Mouse (Mus musculus) lung, embryonic 14.5 days (tissue): ENCODE data around the gene Oas1e. TPM values are rescaled to one million over a fixed set of nuclear protein-coding genes. Genes with fewer than 3 reads are reported as not detected.

Source experiments
- ATAC-seq: fragments of 200-750 bp; cut with Nextera tagmentation; 2 replicates; pipeline ENCODE4 v1.8.0; 2017; ENCODE audit warnings: mild to moderate bottlenecking, moderate TSS enrichment, moderate library complexity; ENCODE audit not compliant: insufficient read depth
- DNase-seq: peaks from one replicate; pipeline ENCODE4 v3.0.0-alpha.2; 2015
- H3K27ac ChIP-seq: fragments of 300-500 bp; sonication (generic); 2 replicates; pipeline ENCODE4 v1.5.1; 2014; ENCODE audit warnings: low read depth, mild to moderate bottlenecking, moderate library complexity
- H3K27me3 ChIP-seq: fragments of 300-500 bp; sonication (generic); 2 replicates; pipeline ENCODE4 v1.6.1; 2014; ENCODE audit warnings: low read length, control low read depth; ENCODE audit not compliant: insufficient read depth
- H3K36me3 ChIP-seq: fragments of 300-500 bp; sonication (generic); 2 replicates; pipeline ENCODE4 v1.6.1; 2014; ENCODE audit warnings: control low read depth; ENCODE audit not compliant: insufficient read depth
- H3K4me1 ChIP-seq: fragments of 300-500 bp; sonication (generic); 2 replicates; pipeline ENCODE4 v1.6.1; 2014; ENCODE audit warnings: antibody characterized with exemption, control low read depth; ENCODE audit not compliant: insufficient read depth
- H3K4me2 ChIP-seq: fragments of 300-500 bp; sonication (generic); 2 replicates; pipeline ENCODE4 v1.6.1; 2014; ENCODE audit warnings: mild to moderate bottlenecking
- H3K4me3 ChIP-seq: fragments of 300-500 bp; sonication (generic); 2 replicates; pipeline ENCODE4 v1.5.1; 2014; ENCODE audit warnings: low read depth, low read length
- H3K9ac ChIP-seq: fragments of 300-500 bp; sonication (generic); 2 replicates; pipeline ENCODE4 v1.6.1; 2014
- H3K9me3 ChIP-seq: fragments of 300-500 bp; sonication (generic); 2 replicates; pipeline ENCODE4 v1.6.1; 2016; ENCODE audit warnings: low read depth, low read length, control low read depth
- CTCF ChIP-seq: IDR thresholded peaks from 2 replicates; pipeline ENCODE4 v1.5.1; 2016; ENCODE audit warnings: antibody characterized with exemption, low read depth
- WGBS: fragments of 180-500 bp; shearing (Covaris S2); extraction: QIAGEN DNeasy Blood & Tissue Kit; methylation state at CpG from one replicate; pipeline ENCODE4 v1.1.7; 2014; 5-methylcytosine and 5-hydroxymethylcytosine counted together
- polyA plus RNA-seq: library from polyadenylated mRNA; unstranded; fragments of >200 nt; fragmentation: Nextera tagmentation; extraction: Ambion mirVana; gene quantifications from 2 replicates; pipeline ENCODE4 v1.2.1, GENCODE M21; 2014

Gene Oas1e
- polyA plus RNA-seq, 1 experiment from 2014 or later = not detected

GRCm38 (mm10) chr5:120793043-120793442, 2.3 kb downstream of the Oas1e start:
- no peak overlapping the region for H3K4me2 ChIP-seq
- no peak overlapping the region for H3K4me3 ChIP-seq
- H3K4me1 ChIP-seq = no peaks in the 10 kb centered on the region
- H3K9me3 ChIP-seq = no peaks in the 10 kb centered on the region
- H3K9ac ChIP-seq = no peak overlapping the region
- TF ChIP-seq CTCF = peak; percentile 71
- WGBS = 21% methylated on average over 2 of the region's 2 CpGs
- H3K27ac ChIP-seq = no peak overlapping the region
- ATAC-seq (no peak), DNase-seq (peak; percentile 65)
- H3K36me3 ChIP-seq = no peaks in the 10 kb centered on the region
- no peaks in the 10 kb centered on the region for H3K27me3 ChIP-seq

GRCm38 (mm10) chr5:120787042-120787441, 8.3 kb downstream of the Oas1e start:
- DNase-seq (no peak), ATAC-seq (no peak)
- Histone ChIP-seq H3K4me1 (no peaks in the 10 kb centered on the region), H3K36me3 (no peaks in the 10 kb centered on the region), H3K27ac (no peak overlapping the region), H3K9ac (no peak overlapping the region), H3K9me3 (no peaks in the 10 kb centered on the region), H3K27me3 (no peaks in the 10 kb centered on the region), H3K4me3 (no peak overlapping the region), H3K4me2 (no peak overlapping the region)
- 58% methylated on average over 3 of the region's 3 CpGs for WGBS
- no peak for TF ChIP-seq CTCF

- Histone ChIP-seq H3K9ac (no peak overlapping the region), H3K9me3 (no peaks in the 10 kb centered on the region), H3K27ac (no peak overlapping the region), H3K27me3 (no peaks in the 10 kb centered on the region), H3K4me1 (no peaks in the 10 kb centered on the region), H3K4me2 (no peak overlapping the region), H3K4me3 (no peak overlapping the region), H3K36me3 (no peaks in the 10 kb centered on the region)
- no peak for TF ChIP-seq CTCF
- WGBS = 60% methylated on average over 2 of the region's 2 CpGs
- DNase-seq = no peak
- ATAC-seq = no peak
These were observed 12.9 kb downstream of the Oas1e start for GRCm38 (mm10) chr5:120782446-120782845.

- no peaks in the 10 kb centered on the region for H3K27me3 ChIP-seq
- H3K27ac ChIP-seq = no peak overlapping the region
- no peak overlapping the region for H3K4me3 ChIP-seq
- 90% methylated on average over 1 of the region's 1 CpGs for WGBS
- H3K36me3 ChIP-seq = no peaks in the 10 kb centered on the region
- no peak for ATAC-seq
- peak; percentile 18; the same call in 1 of the 2 replicates for TF ChIP-seq CTCF
- no peaks in the 10 kb centered on the region for H3K9me3 ChIP-seq
- H3K4me2 ChIP-seq = no peak overlapping the region
- H3K9ac ChIP-seq = no peak overlapping the region
- H3K4me1 ChIP-seq = no peaks in the 10 kb centered on the region
- no peak for DNase-seq
These were observed 13.7 kb downstream of the Oas1e start for GRCm38 (mm10) chr5:120781646-120782045.

GRCm38 (mm10) chr5:120779922-120780321, 15.4 kb downstream of the Oas1e start:
- 20% methylated on average over 3 of the region's 3 CpGs for WGBS
- no peak overlapping the region for H3K4me2 ChIP-seq
- H3K9me3 ChIP-seq = no peaks in the 10 kb centered on the region
- H3K36me3 ChIP-seq = no peaks in the 10 kb centered on the region
- ATAC-seq (no peak), DNase-seq (peak; percentile 4)
- no peak overlapping the region for H3K9ac ChIP-seq
- no peak overlapping the region for H3K27ac ChIP-seq
- H3K27me3 ChIP-seq = no peaks in the 10 kb centered on the region
- H3K4me1 ChIP-seq = no peaks in the 10 kb centered on the region
- H3K4me3 ChIP-seq = no peak overlapping the region
- no peak for TF ChIP-seq CTCF

- 42% methylated on average over 2 of the region's 2 CpGs for WGBS
- TF ChIP-seq CTCF = no peak
- no peaks in the 10 kb centered on the region for H3K27me3 ChIP-seq
- no peak for ATAC-seq
- no peak overlapping the region for H3K4me2 ChIP-seq
- no peak overlapping the region for H3K9ac ChIP-seq
- H3K4me3 ChIP-seq = no peak overlapping the region
- H3K36me3 ChIP-seq = no peaks in the 10 kb centered on the region
- no peak overlapping the region for H3K27ac ChIP-seq
- H3K9me3 ChIP-seq = no peaks in the 10 kb centered on the region
- no peaks in the 10 kb centered on the region for H3K4me1 ChIP-seq
- DNase-seq = no peak
These were observed 16.4 kb downstream of the Oas1e start for GRCm38 (mm10) chr5:120778941-120779340.

GRCm38 (mm10) chr5:120777478-120777877, 17.9 kb downstream of the Oas1e start, which contains the start of gene Oas3:
Oas3 (minus strand) TSS chr5:120777661.
- ATAC-seq = no peak
- DNase-seq = no peak
- no peaks in the 10 kb centered on the region for H3K9me3 ChIP-seq
- no peak within 1 kb of the TSS for H3K9ac ChIP-seq
- H3K4me1 ChIP-seq = no peaks in the 10 kb centered on the region
- no peaks in the 10 kb centered on the region for H3K27me3 ChIP-seq
- 73% methylated on average over 9 of the region's 9 CpGs for WGBS
- no peak for TF ChIP-seq CTCF
- H3K4me2 ChIP-seq = no peak within 1 kb of the TSS
- no peak within 1 kb of the TSS for H3K4me3 ChIP-seq
- H3K36me3 ChIP-seq = no peaks in the 10 kb centered on the region
- H3K27ac ChIP-seq = no peak within 1 kb of the TSS

GRCm38 (mm10) chr5:120776801-120777200, 18.5 kb downstream of the Oas1e start:
- H3K4me1 ChIP-seq = no peaks in the 10 kb centered on the region
- no peak for ATAC-seq
- H3K4me2 ChIP-seq = no peak overlapping the region
- TF ChIP-seq CTCF = no peak
- H3K27ac ChIP-seq = no peak overlapping the region
- no peaks in the 10 kb centered on the region for H3K9me3 ChIP-seq
- no peaks in the 10 kb centered on the region for H3K27me3 ChIP-seq
- no peak overlapping the region for H3K4me3 ChIP-seq
- WGBS = 66% methylated on average over 5 of the region's 5 CpGs
- no peak for DNase-seq
- H3K36me3 ChIP-seq = no peaks in the 10 kb centered on the region
- H3K9ac ChIP-seq = no peak overlapping the region
